Comparison of ENCODE assay signal across 7 mouse cellular contexts in the genomic region with DNA sequence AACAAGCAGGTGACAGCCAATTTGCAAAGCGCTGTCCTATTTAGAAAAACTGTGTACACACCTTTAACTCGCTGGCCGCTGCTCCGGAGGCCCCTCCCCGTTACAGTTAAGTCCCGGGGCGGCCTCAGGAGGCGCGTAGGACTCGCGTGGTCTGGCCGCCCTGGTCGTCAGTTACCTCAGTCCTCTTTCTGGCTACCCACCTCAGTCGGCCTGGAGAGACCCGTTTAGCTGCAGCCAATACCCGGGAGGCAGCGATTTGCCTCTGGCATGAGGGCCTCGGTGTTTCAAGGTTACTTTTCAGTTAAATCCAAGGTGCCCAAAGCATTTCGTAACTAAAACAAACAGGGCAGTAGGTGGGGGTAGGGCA. TPM values are rescaled to one million over a fixed set of nuclear protein-coding genes. Genes with fewer than 3 reads are reported as not detected.
DNase-seq lines count a peak whose midpoint lies in the region; ATAC-seq and TF ChIP-seq lines count a peak whose summit lies in the region.

A gene (minus strand): TSS at position 171 of the 367 bp plus-strand sequence.

- TF ChIP-seq CTCF in E14TG2a.4 (conservative IDR thresholded peaks at IDR 0.05; ENCODE audit: low read length) = no peak

- H3K4me1 ChIP-seq in E14TG2a.4 (replicated peaks; ENCODE audit: low read depth, low read length) (peaks cover 40% of the 10 kb centered on the region), ES-E14 (ENCODE audit: control insufficient read depth in 2 of 2, insufficient read depth in 2 of 2, low read length in 2 of 2, poor library complexity in 1 of 2) (peaks cover 0 to 4% of the 10 kb centered on the region in 2 experiments; a peak in 1 of 4 replicates)
- peaks cover 29% of the 10 kb centered on the region; the same call in 1 of the 2 replicates for H3K4me1 ChIP-seq in intestine, embryonic 15.5 days (replicated peaks)
- peaks cover 45% of the 10 kb centered on the region for H3K4me1 ChIP-seq in midbrain, embryonic 10.5 days

- H3K27ac ChIP-seq in ES-E14 (ENCODE audit: insufficient read depth, low read depth, low read length, poor library complexity, severe bottlenecking) = no peak within 1 kb of the TSS
- peak within 1 kb of the TSS; percentile 66; the same call in 1 of the 2 replicates for H3K27ac ChIP-seq in intestine, embryonic 15.5 days
- peak within 1 kb of the TSS; percentile 91 for H3K27ac ChIP-seq in midbrain, embryonic 10.5 days (replicated peaks)

- ATAC-seq in intestine, embryonic 15.5 days = peak; percentile 15; the same call in 1 of the 2 replicates

- H3K27me3 ChIP-seq in E14TG2a.4 (ENCODE audit: insufficient read depth, low read length) = peaks cover 91% of the 10 kb centered on the region
- peaks cover 76% of the 10 kb centered on the region for H3K27me3 ChIP-seq in intestine, embryonic 15.5 days (replicated peaks)
- peaks cover 100% of the 10 kb centered on the region for H3K27me3 ChIP-seq in midbrain, embryonic 10.5 days (ENCODE audit: low read depth, poor library complexity, severe bottlenecking)

- in situ Hi-C loops in ES-E14 (cut with MboI; ENCODE audit: low sequenced_read_pairs in 2 of 2, unreplicated experiment in 2 of 2) = loop anchor here (5.0 to 25.0 kb wide), 6 partner anchors 242 to 1834 kb away; a partner anchor contains a TSS

- no peak for DNase-seq in ES-E14 (ENCODE audit: low read depth, low spot score)
- no peak for DNase-seq in midbrain, embryonic 10.5 days (ENCODE audit: low spot score)
- DNase-seq in right cerebral cortex, postnatal 25 days = no peak
- no peak for DNase-seq in spleen, postnatal 10 days (ENCODE audit: low spot score in 2 of 2)
- DNase-seq in cerebellum, adult 18-20 months = no peak

- H3K9me3 ChIP-seq in E14TG2a.4 (ENCODE audit: low read length) = peaks cover 10% of the 10 kb centered on the region
- H3K9me3 ChIP-seq in ES-E14 (ENCODE audit: control insufficient read depth, insufficient read depth, low read depth, low read length) = no peaks in the 10 kb centered on the region
- no peaks in the 10 kb centered on the region for H3K9me3 ChIP-seq in intestine, embryonic 15.5 days
- H3K9me3 ChIP-seq in midbrain, embryonic 10.5 days (replicated peaks) = no peaks in the 10 kb centered on the region

- H3K4me3 ChIP-seq in E14TG2a.4 (replicated peaks; ENCODE audit: low read length) (peak within 1 kb of the TSS; percentile 71), ES-E14 (ENCODE audit: insufficient read depth in 1 of 2, low read depth in 1 of 2, low read length in 2 of 2, poor library complexity in 1 of 2, severe bottlenecking in 1 of 2) (peak within 1 kb of the TSS; percentile 49 to 59; a peak in 3 of 4 replicates)
- peak within 1 kb of the TSS; percentile 42 for H3K4me3 ChIP-seq in intestine, embryonic 15.5 days (replicated peaks)
- peak within 1 kb of the TSS; percentile 55 for H3K4me3 ChIP-seq in midbrain, embryonic 10.5 days

- no peaks in the 10 kb centered on the region for H3K36me3 ChIP-seq in E14TG2a.4 (ENCODE audit: insufficient read depth, low read length)
- H3K36me3 ChIP-seq in ES-E14 (ENCODE audit: control insufficient read depth, insufficient read depth, low read length, poor library complexity, severe bottlenecking) = no peaks in the 10 kb centered on the region
- H3K36me3 ChIP-seq in intestine, embryonic 15.5 days = no peaks in the 10 kb centered on the region
- peaks cover 10% of the 10 kb centered on the region for H3K36me3 ChIP-seq in midbrain, embryonic 10.5 days

- H3K4me2 ChIP-seq in intestine, embryonic 15.5 days (replicated peaks) = peak within 1 kb of the TSS; percentile 80

- WGBS in intestine, embryonic 15.5 days = 3% methylated on average over 19 of the region's 19 CpGs
- WGBS in midbrain, embryonic 10.5 days = 1% methylated on average over 19 of the region's 19 CpGs

- no peak within 1 kb of the TSS for H3K9ac ChIP-seq in ES-E14 (ENCODE audit: insufficient read depth, low read depth, low read length, poor library complexity, severe bottlenecking)
- peak within 1 kb of the TSS; percentile 5; the same call in 1 of the 2 replicates for H3K9ac ChIP-seq in intestine, embryonic 15.5 days

TF ChIP-seq in ES-E14, 5 proteins besides CTCF, POLR2A, EP300 and RAD21:
- TF ChIP-seq CHD2 (IDR thresholded peaks at IDR 0.05; ENCODE audit: low read depth, low read length) (no peak), MAFK (IDR thresholded peaks at IDR 0.05; ENCODE audit: insufficient read depth, low read depth, low read length) (no peak), ZC3H11A (IDR thresholded peaks at IDR 0.05; ENCODE audit: borderline replicate concordance, low read depth, low read length) (no peak), ZNF384 (IDR thresholded peaks at IDR 0.05; ENCODE audit: low read depth, low read length) (no peak), HCFC1 (IDR thresholded peaks at IDR 0.05; ENCODE audit: borderline replicate concordance, insufficient read depth, low read length) (no peak)

RNA-seq across cellular contexts. Expression of the gene that starts here (rescaled TPM):
- 0.11 and 1.5 TPM in 2 replicates for total RNA-seq in ES-E14 (2012; rRNA removed)
- polyA plus RNA-seq in intestine, embryonic 15.5 days (2015; fragmentation: Nextera tagmentation; extraction: Ambion mirVana) = 5.4 and 5.8 TPM in 2 replicates
- polyA plus RNA-seq in midbrain, embryonic 10.5 days (2016; fragmentation: Nextera tagmentation; extraction: Ambion mirVana) = 10.4 and 12.1 TPM in 2 replicates
